Mouse (Mus musculus): ENCODE measurements at regions not wholly inside any gene's neighbourhood (a gene's known extent, or its start where the extent isn't known, plus 50 kb on each side); places are given as distances from the start of the nearest gene placed in this dataset.

DNA sequence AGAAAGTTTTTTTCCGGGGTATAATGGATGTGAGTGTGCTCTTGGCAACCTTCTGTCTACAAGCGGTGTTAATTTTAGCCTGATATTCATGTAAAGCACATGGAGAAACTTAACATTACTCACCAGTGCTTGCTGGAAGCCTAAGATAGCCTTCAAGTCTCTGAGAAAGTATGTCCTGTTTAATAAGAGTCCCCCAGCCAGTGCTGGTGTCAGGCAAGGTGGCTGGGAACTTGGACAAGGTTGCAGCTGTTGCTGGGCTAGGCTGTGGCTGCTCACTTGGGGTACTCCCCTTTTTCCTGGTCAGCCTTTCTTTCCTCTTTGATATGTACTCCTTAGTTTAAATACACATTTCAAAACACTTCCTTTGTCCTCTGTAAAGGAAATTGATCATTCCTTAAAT lies 194.9 kb upstream of the Cited2 start:
- no peak for TF ChIP-seq GATA1 (IDR thresholded peaks at IDR 0.05; ENCODE audit: borderline replicate concordance, low read length)
- TF ChIP-seq FLI1 (IDR thresholded peaks at IDR 0.05; ENCODE audit: low read length): no peak

Measured in megakaryocyte, embryonic 14.5 days (primary cell).